Mouse (Mus musculus) heart, adult 2 months (tissue): ENCODE measurements around the gene Cradd. TPM values are rescaled to one million over a fixed set of nuclear protein-coding genes. Genes with fewer than 3 reads are reported as not detected.

Experiments used
- DNase-seq, 2 experiments: peaks; one replicate each; pipeline ENCODE4 v3.0.0; 2021
- H3K27ac ChIP-seq: fragments of 200-600 bp; 2 replicates; pipeline ENCODE4 v1.8.1; 2022
- H3K27me3 ChIP-seq: fragments of 200-500 bp; 2 replicates; pipeline ENCODE4 v1.6.1; 2012; ENCODE audit warnings: mild to moderate bottlenecking, low read length, inconsistent platforms, mixed read lengths; ENCODE audit not compliant: control insufficient read depth, insufficient read depth
- H3K36me3 ChIP-seq: fragments of 200-500 bp; 2 replicates; pipeline ENCODE4 v1.6.1; 2012; ENCODE audit warnings: low read length, inconsistent platforms; ENCODE audit not compliant: control insufficient read depth, insufficient read depth
- H3K4me1 ChIP-seq: fragments of 200-500 bp; 2 replicates; pipeline ENCODE4 v1.6.1; 2011; ENCODE audit warnings: low read length; ENCODE audit not compliant: control insufficient read depth, insufficient read depth
- H3K4me3 ChIP-seq: fragments of 200-600 bp; 2 replicates; pipeline ENCODE4 v1.8.1; 2022
- H3K79me2 ChIP-seq: fragments of 200-500 bp; replicated peaks from 2 replicates; pipeline ENCODE4 v1.6.1; 2012; ENCODE audit warnings: mild to moderate bottlenecking, inconsistent platforms, low read length, moderate library complexity, mixed read lengths; ENCODE audit not compliant: control insufficient read depth, insufficient read depth
- H3K9ac ChIP-seq: fragments of 200-500 bp; 2 replicates; pipeline ENCODE4 v1.6.1; 2012; ENCODE audit warnings: low read depth, mild to moderate bottlenecking, control low read depth, inconsistent platforms, low read length, mixed read lengths
- CTCF ChIP-seq: fragments of 200-600 bp; IDR thresholded peaks from 2 replicates; pipeline ENCODE4 v1.8.1; 2022; ENCODE audit warnings: antibody characterized with exemption, mild to moderate bottlenecking, moderate library complexity
- EP300 ChIP-seq: fragments of 200-500 bp; IDR thresholded peaks from 2 replicates; pipeline ENCODE4 v1.6.1; 2011; ENCODE audit warnings: low read depth, low read length, control low read depth; ENCODE audit not compliant: insufficient read depth
- POLR2A ChIP-seq: fragments of 200-500 bp; IDR thresholded peaks from 2 replicates; pipeline ENCODE4 v1.6.1; 2011; ENCODE audit warnings: mild to moderate bottlenecking, low read depth, low read length, control low read depth; ENCODE audit not compliant: insufficient read depth
- whole genome bisulfite sequencing: fragments of 180-500 bp; shearing (Covaris S2); methylation state at CpG from one replicate; pipeline ENCODE4 v1.1.7; 2018; 5-methylcytosine and 5-hydroxymethylcytosine counted together
- intact Hi-C: fragments of 180-260 bp; cut with DNase I; formaldehyde crosslinking; loops from one replicate; pipeline ENCODE4 v1.15.1; 2025
- polyA plus RNA-seq: library from polyadenylated mRNA; depleted of rRNA; stranded (reverse); fragments of >200 nt; gene quantifications from 2 replicates; pipeline ENCODE4 v1.2.3, GENCODE M21; 2012
- total RNA-seq, 2 experiments: library from RNA; stranded (reverse); gene quantifications; 2 replicates each; pipeline ENCODE4 v1.2.3; 2021

Gene Cradd
- total and polyA plus RNA-seq, 3 experiments = 9.9 to 15.1 (median 10.3) TPM

DNA sequence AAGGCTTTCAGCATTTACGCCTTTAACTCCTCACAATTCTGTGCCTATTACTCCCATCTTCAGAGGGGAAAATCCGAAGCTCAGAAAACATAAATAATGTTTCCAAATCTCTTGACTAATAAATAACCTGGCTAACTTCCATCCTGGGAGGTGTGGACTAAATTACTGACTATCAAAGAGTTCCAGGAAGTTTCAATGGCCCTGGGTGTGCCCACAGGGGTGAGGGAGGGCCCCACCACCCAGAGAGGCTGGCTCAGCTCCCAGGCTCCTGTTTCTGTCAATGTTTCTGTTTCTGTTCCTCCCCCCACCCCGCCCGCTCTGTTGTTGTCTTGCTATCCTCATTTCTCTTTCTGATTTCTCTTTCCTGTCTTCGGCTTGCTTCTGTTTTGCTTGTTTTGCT lies 177.4 kb downstream of the Cradd start:
- H3K4me1 ChIP-seq = peaks cover 20% of the 10 kb centered on the region

DNA sequence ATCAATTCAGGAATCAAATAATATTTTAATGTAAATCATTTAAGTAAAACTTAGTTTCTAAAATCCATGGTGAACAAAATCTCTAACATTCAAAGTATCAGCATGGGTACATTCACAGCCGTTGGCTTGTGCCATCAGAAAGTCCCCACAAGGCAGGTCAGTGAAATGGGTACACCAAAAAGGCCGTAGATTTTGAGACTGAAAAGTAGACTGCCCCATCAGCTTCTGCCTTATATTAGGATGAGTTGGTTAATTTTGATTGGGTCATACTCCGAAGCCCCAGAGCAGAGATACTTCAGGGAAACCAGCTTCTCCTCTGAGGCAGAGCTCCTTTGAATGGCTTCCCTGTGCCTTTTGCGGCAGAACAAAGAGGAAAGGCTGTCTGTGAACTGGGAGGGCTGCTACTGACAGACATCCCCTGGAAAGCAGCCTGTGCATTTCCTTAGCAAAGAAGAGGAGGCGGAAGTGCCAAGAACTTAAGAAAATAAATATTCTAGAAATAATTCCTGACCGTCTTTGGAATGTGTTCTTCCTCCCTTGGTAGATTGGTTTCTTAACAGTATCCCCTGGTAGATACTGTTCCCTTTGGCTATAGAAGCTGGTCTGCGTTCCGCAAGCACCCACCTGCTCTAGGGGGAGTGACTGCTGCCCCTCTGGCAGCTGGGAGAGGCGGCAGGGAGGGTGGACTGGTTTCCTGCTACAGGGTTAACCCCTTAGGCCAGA lies 178.6 kb downstream of the Cradd start:
- H3K4me1 ChIP-seq = peaks cover 23% of the 10 kb centered on the region
- no peak overlapping the region for H3K9ac ChIP-seq
- H3K27me3 ChIP-seq = no peaks in the 10 kb centered on the region
- peak overlapping the region; percentile 15 for H3K27ac ChIP-seq
- peaks cover 2% of the 10 kb centered on the region for H3K36me3 ChIP-seq
- H3K79me2 ChIP-seq = no peaks in the 10 kb centered on the region
- H3K4me3 ChIP-seq = no peak overlapping the region
- peak; percentile 37 to 41 for DNase-seq
- WGBS = 37% methylated on average over 9 of the region's 9 CpGs
- TF ChIP-seq EP300 (no peak), CTCF (0 out of 2 replicates have a peak, but pooled peaks have one; percentile 10)
- intact Hi-C loops = loop anchor here (5.0 kb wide), 1 partner anchor 47 kb away; no protein-coding TSS in a partner anchor

More for the DNA sequence above, 177.4 kb downstream of the Cradd start:
- Histone ChIP-seq H3K36me3 (peaks cover 2% of the 10 kb centered on the region), H3K4me3 (no peak overlapping the region), H3K79me2 (no peaks in the 10 kb centered on the region), H3K27ac (peak overlapping the region; percentile 34), H3K27me3 (no peaks in the 10 kb centered on the region), H3K9ac (no peak overlapping the region)
- 33% methylated on average over 5 of the region's 5 CpGs for WGBS
- intact Hi-C loops = loop anchor here (5.0 kb wide), 1 partner anchor 46 kb away; no protein-coding TSS in a partner anchor
- DNase-seq = peak; percentile 52 to 72
- TF ChIP-seq EP300 = no peak
- no peak for TF ChIP-seq CTCF
- TF ChIP-seq POLR2A = no peak

DNA sequence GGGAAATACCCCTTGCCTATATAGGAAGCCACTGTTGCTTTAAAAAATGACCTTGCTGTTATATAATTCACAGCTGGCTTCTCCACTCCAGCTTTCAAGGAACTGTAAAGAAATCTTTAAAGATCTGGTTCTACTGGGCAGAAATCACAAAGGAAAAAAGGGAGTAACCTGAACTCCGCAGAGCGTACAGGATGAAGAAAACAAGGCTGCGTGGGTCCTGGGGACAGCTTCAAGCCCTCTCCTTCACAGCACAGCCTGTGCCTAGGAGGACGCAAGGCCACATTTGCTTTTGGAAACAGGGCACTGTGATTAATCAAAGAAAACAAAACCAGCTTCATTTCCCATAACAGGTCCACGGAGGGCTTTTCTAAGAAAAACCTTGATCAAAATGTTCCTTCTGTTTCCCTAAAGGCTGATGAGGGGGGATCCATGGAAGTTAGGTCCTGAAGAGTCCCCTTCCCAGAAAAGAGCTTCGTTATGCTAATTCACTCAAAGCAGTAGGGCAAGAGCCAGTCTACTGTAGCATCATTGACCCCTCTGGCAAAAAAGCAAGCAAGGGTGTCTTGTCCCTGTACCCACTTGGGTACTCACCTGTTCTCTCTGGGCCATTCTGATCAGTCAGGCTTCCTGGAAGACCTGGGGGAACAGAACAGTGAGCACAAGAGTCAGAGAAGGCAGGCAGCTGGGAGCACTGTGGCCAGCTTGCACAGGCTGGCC lies 179.4 kb downstream of the Cradd start:
- Histone ChIP-seq H3K27ac (peak overlapping the region; percentile 5), H3K9ac (no peak overlapping the region), H3K4me3 (no peak overlapping the region), H3K27me3 (no peaks in the 10 kb centered on the region), H3K36me3 (peaks cover 2% of the 10 kb centered on the region), H3K79me2 (no peaks in the 10 kb centered on the region), H3K4me1 (peaks cover 28% of the 10 kb centered on the region)
- DNase-seq = no peak
- WGBS = 81% methylated on average over 6 of the region's 6 CpGs
- intact Hi-C loops = loop anchor here (5.0 kb wide), 2 partner anchors 48 to 113 kb away; no protein-coding TSS in a partner anchor
- TF ChIP-seq POLR2A (no peak), CTCF (no peak), EP300 (no peak)

DNA sequence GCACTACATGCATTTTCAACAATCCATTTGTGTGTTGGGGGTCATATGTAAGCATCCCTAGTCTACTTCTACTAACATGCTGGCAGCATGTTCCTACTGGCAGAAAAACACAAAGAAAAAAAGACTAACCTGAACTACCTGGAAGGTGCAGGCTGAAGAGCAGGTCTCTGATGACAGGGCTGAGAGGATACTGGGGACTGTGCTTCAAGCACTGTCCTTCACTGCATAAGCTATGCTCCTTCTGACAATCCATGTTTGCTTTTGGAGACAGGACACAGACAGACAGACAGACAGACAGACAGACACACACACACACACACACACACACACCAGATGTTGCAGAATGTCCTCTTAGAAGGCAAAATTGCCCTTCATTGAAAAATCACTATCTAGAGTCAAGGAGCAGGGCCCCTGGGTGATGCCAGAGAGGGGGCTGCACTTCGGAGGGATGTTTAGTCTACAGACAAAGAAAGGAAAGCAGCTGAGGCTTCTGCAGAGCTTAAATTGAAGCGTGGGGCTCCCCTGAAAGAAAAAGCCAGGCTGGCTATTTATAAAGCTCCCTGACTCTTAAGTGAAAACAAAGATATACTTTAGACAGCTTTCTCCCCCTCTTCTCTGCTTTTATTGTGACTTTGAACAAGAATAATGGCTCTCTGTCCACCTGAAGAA lies 180.4 kb downstream of the Cradd start:
- peaks cover 29% of the 10 kb centered on the region for H3K4me1 ChIP-seq
- no peak for DNase-seq
- intact Hi-C loops = loop anchor here (1.0 to 5.0 kb wide), 3 partner anchors 114 to 273 kb away; partner anchors contain the start of gene Socs2
- TF ChIP-seq POLR2A = no peak
- no peak for TF ChIP-seq CTCF
- no peak for TF ChIP-seq EP300
- H3K4me3 ChIP-seq = no peak overlapping the region
- 53% methylated on average over 2 of the region's 2 CpGs for WGBS
- peaks cover 2% of the 10 kb centered on the region for H3K36me3 ChIP-seq
- H3K27me3 ChIP-seq = no peaks in the 10 kb centered on the region
- peak overlapping the region; percentile 83 for H3K27ac ChIP-seq
- no peaks in the 10 kb centered on the region for H3K79me2 ChIP-seq
- peak overlapping the region; percentile 3; the same call in 1 of the 2 replicates for H3K9ac ChIP-seq

DNA sequence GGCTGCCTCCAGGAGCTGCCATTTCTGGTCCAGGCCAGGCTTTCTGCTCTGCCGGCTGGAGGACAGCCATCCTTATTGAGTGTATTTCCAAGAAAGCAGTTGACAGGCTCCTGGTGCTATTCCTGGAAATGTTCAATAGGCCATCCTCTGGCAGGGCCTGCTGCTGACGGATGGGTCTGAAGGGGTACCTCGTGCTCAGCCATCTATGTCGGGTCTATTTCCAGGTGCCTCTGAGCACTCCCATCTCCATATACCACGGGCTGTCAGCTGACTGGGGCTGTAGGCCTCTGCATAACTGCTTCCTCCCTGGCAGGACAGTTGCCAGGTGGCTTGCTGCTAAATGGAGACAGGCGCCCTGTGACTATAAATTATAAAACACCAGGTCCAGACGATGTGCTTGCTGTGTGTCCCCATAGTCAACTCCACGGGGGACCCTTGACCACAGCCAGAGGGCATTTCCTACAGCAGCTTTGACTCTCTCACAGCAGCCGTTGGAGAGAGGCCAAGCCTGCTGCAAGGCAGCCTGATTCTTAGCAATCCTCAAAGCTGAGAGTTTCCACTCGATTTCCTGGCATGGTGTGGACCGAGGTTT lies 181.0 kb downstream of the Cradd start:
- intact Hi-C loops = loop anchor here (1.0 to 5.0 kb wide), 3 partner anchors 114 to 274 kb away; partner anchors contain the start of gene Socs2
- H3K9ac ChIP-seq = peak overlapping the region; percentile 3; the same call in 1 of the 2 replicates
- 6% methylated on average over 11 of the region's 11 CpGs for WGBS

More for the DNA sequence above, 181.0 kb downstream of the Cradd start:
- H3K4me1 ChIP-seq = peaks cover 29% of the 10 kb centered on the region
- peak overlapping the region; percentile 83 for H3K27ac ChIP-seq
- H3K27me3 ChIP-seq = no peaks in the 10 kb centered on the region
- H3K36me3 ChIP-seq = peaks cover 2% of the 10 kb centered on the region
- H3K79me2 ChIP-seq = no peaks in the 10 kb centered on the region
- peak; percentile 84 to 89 for DNase-seq
- TF ChIP-seq POLR2A (no peak), EP300 (peak; percentile 96), CTCF (no peak)
- H3K4me3 ChIP-seq = no peak overlapping the region
